Mouse (Mus musculus): ENCODE results near the gene Tpi1. TPM values are rescaled to one million over a fixed set of nuclear protein-coding genes. Genes with fewer than 3 reads are reported as not detected.

Gene Tpi1
- total and polyA plus RNA-seq, 3 experiments = 102 to 1,182 (median 440) TPM

DNA sequence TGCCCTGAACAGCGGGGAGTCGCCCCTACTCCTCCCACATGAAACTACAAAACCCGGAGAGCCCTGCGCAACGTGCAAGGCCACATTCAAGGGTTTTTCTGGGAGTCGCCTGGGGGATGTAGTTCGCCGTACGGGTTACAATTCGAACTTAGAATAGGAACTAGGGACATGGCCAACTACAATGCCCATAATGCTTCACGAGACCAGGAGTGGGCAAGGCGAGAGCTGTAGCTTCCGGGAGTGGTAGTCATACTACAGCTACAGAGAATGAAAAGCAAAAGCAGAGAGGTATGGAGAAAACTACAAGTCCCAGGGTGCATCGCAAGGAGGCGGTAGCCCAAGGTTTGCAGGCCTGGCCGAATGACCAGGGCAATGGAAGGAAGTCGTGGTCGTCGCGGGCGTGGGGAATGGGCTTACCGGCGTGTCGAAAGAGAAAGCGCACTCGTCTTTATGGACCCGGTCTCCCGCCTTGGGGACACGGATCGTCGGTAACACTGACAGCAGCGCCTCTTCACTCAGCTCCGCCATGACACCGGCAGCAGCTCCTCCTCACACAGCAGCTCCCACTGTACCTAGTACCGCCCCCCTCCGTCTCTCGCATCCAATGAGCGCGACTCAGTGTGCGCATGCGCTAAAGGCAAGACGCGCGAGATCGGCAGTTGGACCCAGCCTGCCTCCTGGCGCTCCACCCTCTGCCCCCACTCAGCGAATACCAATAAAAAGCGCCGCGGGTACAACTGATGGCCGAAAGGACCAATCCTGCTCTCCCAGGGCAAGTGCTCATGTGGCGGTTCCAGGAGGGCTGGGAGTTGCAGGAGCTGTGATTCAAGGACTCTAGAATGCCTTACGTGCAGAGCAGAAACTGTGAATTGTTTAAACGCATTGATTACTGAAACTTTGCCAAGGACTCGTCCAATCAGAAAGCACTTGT, 15.0 kb upstream of the Tpi1 start, which contains the start of the genes Usp5 and Cdca3 (continued):
- TF ChIP-seq ETS1 (IDR thresholded peaks at IDR 0.05; ENCODE audit: low read depth, low read length) (no peak; the same call in 1 of the 2 replicates), GATA1 (IDR thresholded peaks at IDR 0.05; ENCODE audit: low read depth, low read length) (peak; percentile 4; the same call in 1 of the 2 replicates), KAT2A (conservative IDR thresholded peaks at IDR 0.05; ENCODE audit: low read depth, low read length) (peak; percentile 100), SMC3 (IDR thresholded peaks at IDR 0.05; ENCODE audit: low read depth, low read length) (0 out of 2 replicates have a peak, but pooled peaks have one; percentile 1)

DNA sequence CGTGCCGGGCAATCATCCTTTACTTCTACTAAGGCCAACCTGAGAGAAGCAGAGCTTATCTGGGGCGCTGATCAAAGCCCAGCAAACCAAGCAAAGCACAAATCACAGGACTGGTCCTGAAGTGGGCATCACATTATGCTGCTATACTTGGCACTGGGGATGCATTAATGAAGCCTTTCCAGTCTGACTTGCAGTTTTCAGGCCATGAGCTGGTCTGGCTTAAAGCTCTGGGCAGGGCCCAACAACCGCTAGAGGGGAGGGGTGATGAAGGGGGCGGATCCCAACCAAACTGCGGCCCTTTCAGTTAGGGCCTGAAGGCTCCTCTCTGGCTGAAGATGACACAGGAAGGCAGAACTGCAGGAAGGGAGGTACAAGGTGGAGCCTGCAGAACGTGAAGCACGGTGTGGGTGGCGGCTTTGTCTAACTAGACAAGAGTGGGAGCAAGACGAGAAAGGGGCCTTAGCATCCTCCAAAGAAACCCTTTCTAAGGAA, 14.1 kb upstream of the Tpi1 start:
- no peaks in the 10 kb centered on the region for H3K9me3 ChIP-seq (replicated peaks; ENCODE audit: insufficient read depth, low read length)
- peak overlapping the region; percentile 33 for H3K27ac ChIP-seq (ENCODE audit: control insufficient read depth, low read depth, low read length)
- peak; percentile 76 for DNase-seq (ENCODE audit: low read depth, low spot score)
- H3K4me3 ChIP-seq (ENCODE audit: control insufficient read depth in 1 of 2, insufficient read depth in 1 of 2, low read depth in 2 of 2, low read length in 2 of 2) = peak overlapping the region; percentile 63 to 89
- H3K4me1 ChIP-seq (ENCODE audit: control insufficient read depth in 1 of 2, insufficient read depth in 2 of 2, low read length in 2 of 2) = peaks cover 2 to 6% of the 10 kb centered on the region in 2 experiments; a peak in 3 of 4 replicates
- TF ChIP-seq GATA1 (IDR thresholded peaks at IDR 0.05; ENCODE audit: low read depth, low read length) (peak; percentile 69), POLR2A (IDR thresholded peaks at IDR 0.05; ENCODE audit: control insufficient read depth in 1 of 2, insufficient read depth in 1 of 2, low read depth in 1 of 2, low read length in 2 of 2, poor library complexity in 1 of 2) (0 out of 4 replicates have a peak, but pooled peaks of 1 of the 2 experiments have one; percentile 22), MXI1 (IDR thresholded peaks at IDR 0.05; ENCODE audit: low read depth, low read length) (no peak; the same call in 1 of the 2 replicates)
- no peaks in the 10 kb centered on the region for H3K27me3 ChIP-seq (ENCODE audit: control insufficient read depth in 1 of 2, insufficient read depth in 2 of 2, low read length in 2 of 2)
- peak overlapping the region; percentile 69 for H3K9ac ChIP-seq (ENCODE audit: control insufficient read depth, low read depth, low read length, poor library complexity, severe bottlenecking)
- peaks cover 22% of the 10 kb centered on the region for H3K79me2 ChIP-seq (ENCODE audit: control insufficient read depth, insufficient read depth, low read length, poor library complexity)
- H3K36me3 ChIP-seq (ENCODE audit: control insufficient read depth in 1 of 2, insufficient read depth in 2 of 2, low read length in 2 of 2) = peaks cover 4 to 8% of the 10 kb centered on the region in 2 experiments

- no peak for DNase-seq (ENCODE audit: low read depth, low spot score)
- Histone ChIP-seq H3K9me3 (replicated peaks; ENCODE audit: insufficient read depth, low read length) (no peaks in the 10 kb centered on the region), H3K36me3 (ENCODE audit: control insufficient read depth in 1 of 2, insufficient read depth in 2 of 2, low read length in 2 of 2) (peaks cover 0 to 13% of the 10 kb centered on the region in 2 experiments; a peak in 2 of 4 replicates), H3K4me1 (ENCODE audit: control insufficient read depth in 1 of 2, insufficient read depth in 2 of 2, low read length in 2 of 2) (no peaks in the 10 kb centered on the region), H3K27me3 (ENCODE audit: control insufficient read depth in 1 of 2, insufficient read depth in 2 of 2, low read length in 2 of 2) (no peaks in the 10 kb centered on the region), H3K79me2 (ENCODE audit: control insufficient read depth, insufficient read depth, low read length, poor library complexity) (peaks cover 2% of the 10 kb centered on the region; the same call in 1 of the 2 replicates), H3K27ac (ENCODE audit: control insufficient read depth, low read depth, low read length) (no peak overlapping the region), H3K4me3 (ENCODE audit: control insufficient read depth in 1 of 2, insufficient read depth in 1 of 2, low read depth in 2 of 2, low read length in 2 of 2) (no peak overlapping the region), H3K9ac (ENCODE audit: control insufficient read depth, low read depth, low read length, poor library complexity, severe bottlenecking) (no peak overlapping the region)
- no peak for TF ChIP-seq GABPA (IDR thresholded peaks at IDR 0.05; ENCODE audit: low read depth, low read length)
- no peak for TF ChIP-seq GATA1 (IDR thresholded peaks at IDR 0.05; ENCODE audit: low read depth, low read length)
- no peak for TF ChIP-seq USF1 (IDR thresholded peaks at IDR 0.05; ENCODE audit: low read depth, low read length)
- no peak for TF ChIP-seq ZNF384 (IDR thresholded peaks at IDR 0.05; ENCODE audit: low read depth, low read length)
- no peak for TF ChIP-seq MYC (IDR thresholded peaks at IDR 0.05; ENCODE audit: low read depth, low read length)
- TF ChIP-seq ZKSCAN1 (IDR thresholded peaks at IDR 0.05; ENCODE audit: low read depth, low read length) = no peak
- TF ChIP-seq BHLHE40 (IDR thresholded peaks at IDR 0.05; ENCODE audit: borderline replicate concordance, low read depth, low read length) = no peak
- TF ChIP-seq CHD1 (IDR thresholded peaks at IDR 0.05; ENCODE audit: low read depth, low read length) = no peak
Measured at GRCm38 (mm10) chr6:124822049-124822448, 8.0 kb upstream of the Tpi1 start.
